Mouse (Mus musculus) thymus, adult 2 months (tissue): ENCODE results near the gene Cpne9.

Experiments used
- CTCF ChIP-seq: fragments of 200-500 bp; IDR thresholded peaks from 2 replicates; pipeline ENCODE4 v1.5.1; 2012; ENCODE audit warnings: mild to moderate bottlenecking, control low read depth, low read length, moderate library complexity, borderline replicate concordance; ENCODE audit not compliant: control insufficient read depth, poor library complexity, insufficient read depth; ENCODE audit errors: extremely low read depth
- POLR2A ChIP-seq: fragments of 200-500 bp; IDR thresholded peaks from 2 replicates; pipeline ENCODE4 v1.6.1; 2012; ENCODE audit warnings: mild to moderate bottlenecking, low read length, control low read depth, moderate library complexity; ENCODE audit not compliant: control insufficient read depth, poor library complexity, insufficient read depth; ENCODE audit errors: extremely low read depth

DNA sequence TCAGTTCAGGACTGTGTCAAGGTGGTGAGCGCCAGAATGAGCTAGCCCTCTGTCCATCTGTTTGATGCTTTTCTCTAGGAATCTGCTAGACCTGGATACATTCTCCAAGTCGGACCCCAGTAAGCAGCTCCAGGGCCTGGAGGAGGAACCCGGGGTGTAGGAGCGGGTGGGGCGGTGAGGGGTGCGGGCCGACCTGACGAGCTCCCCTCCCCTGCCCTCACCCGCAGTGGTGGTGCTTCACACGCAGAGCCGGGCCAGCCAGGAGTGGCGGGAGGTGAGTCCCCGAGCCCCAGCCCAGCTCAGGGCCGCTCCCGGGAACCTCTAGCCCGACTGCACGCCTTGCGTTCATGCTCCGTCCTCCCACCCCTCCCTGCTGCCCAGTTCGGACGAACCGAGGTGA is 862 bp downstream of the Cpne9 start:
- TF ChIP-seq CTCF (no peak), POLR2A (no peak)
